Mouse (Mus musculus): ENCODE results near the gene Fer1l4. TPM values are rescaled to one million over a fixed set of nuclear protein-coding genes. Genes with fewer than 3 reads are reported as not detected.

The Fer1l4 gene
- polyA plus RNA-seq, 1 experiment = not detected

- Histone ChIP-seq H3K4me3 (ENCODE audit: extremely low read depth, insufficient read depth, insufficient read length) (no peak overlapping the region), H3K4me1 (ENCODE audit: control insufficient read depth, insufficient read depth, insufficient read length) (no peaks in the 10 kb centered on the region), H3K27me3 (ENCODE audit: control insufficient read depth, insufficient read depth, low read length) (no peaks in the 10 kb centered on the region), H3K36me3 (ENCODE audit: control insufficient read depth, insufficient read depth, low read length) (peaks cover 21% of the 10 kb centered on the region), H3K27ac (ENCODE audit: insufficient read depth, low read length) (no peak overlapping the region)
- TF ChIP-seq POLR2A (IDR thresholded peaks at IDR 0.05; ENCODE audit: low read depth, low read length) (no peak), CTCF (IDR thresholded peaks at IDR 0.05; ENCODE audit: extremely low read depth, insufficient read depth, insufficient read length, insufficient replicate concordance) (no peak)
- 90% methylated on average over 8 of the region's 8 CpGs for WGBS
- DNase-seq (ENCODE audit: low read depth in 1 of 2, low spot score in 2 of 2) = no peak
These were observed 26.4 kb upstream of the Fer1l4 start for GRCm38 (mm10) chr2:156079183-156079560.

GRCm38 (mm10) chr2:156078421-156079182 lies 25.9 kb upstream of the Fer1l4 start:
- DNase-seq (ENCODE audit: low read depth in 1 of 2, low spot score in 2 of 2) = no peak
- Histone ChIP-seq H3K4me3 (ENCODE audit: extremely low read depth, insufficient read depth, insufficient read length) (no peak overlapping the region), H3K27me3 (ENCODE audit: control insufficient read depth, insufficient read depth, low read length) (no peaks in the 10 kb centered on the region), H3K36me3 (ENCODE audit: control insufficient read depth, insufficient read depth, low read length) (peaks cover 25% of the 10 kb centered on the region), H3K4me1 (ENCODE audit: control insufficient read depth, insufficient read depth, insufficient read length) (no peaks in the 10 kb centered on the region), H3K27ac (ENCODE audit: insufficient read depth, low read length) (no peak overlapping the region)
- 93% methylated on average over 16 of the region's 16 CpGs for WGBS
- TF ChIP-seq CTCF (IDR thresholded peaks at IDR 0.05; ENCODE audit: extremely low read depth, insufficient read depth, insufficient read length, insufficient replicate concordance) (no peak), POLR2A (IDR thresholded peaks at IDR 0.05; ENCODE audit: low read depth, low read length) (no peak)

- H3K4me3 ChIP-seq (ENCODE audit: extremely low read depth, insufficient read depth, insufficient read length) = no peak overlapping the region
- no peak for DNase-seq (ENCODE audit: low read depth in 1 of 2, low spot score in 2 of 2)
- no peaks in the 10 kb centered on the region for H3K4me1 ChIP-seq (ENCODE audit: control insufficient read depth, insufficient read depth, insufficient read length)
- H3K27ac ChIP-seq (ENCODE audit: insufficient read depth, low read length) = no peak overlapping the region
- WGBS = 92% methylated on average over 7 of the region's 7 CpGs
- H3K27me3 ChIP-seq (ENCODE audit: control insufficient read depth, insufficient read depth, low read length) = no peaks in the 10 kb centered on the region
- TF ChIP-seq CTCF (IDR thresholded peaks at IDR 0.05; ENCODE audit: extremely low read depth, insufficient read depth, insufficient read length, insufficient replicate concordance) (no peak), POLR2A (IDR thresholded peaks at IDR 0.05; ENCODE audit: low read depth, low read length) (no peak)
- peaks cover 31% of the 10 kb centered on the region for H3K36me3 ChIP-seq (ENCODE audit: control insufficient read depth, insufficient read depth, low read length)
These were observed 24.7 kb upstream of the Fer1l4 start for GRCm38 (mm10) chr2:156077461-156077860.

- Histone ChIP-seq H3K4me1 (ENCODE audit: control insufficient read depth, insufficient read depth, insufficient read length) (no peaks in the 10 kb centered on the region), H3K36me3 (ENCODE audit: control insufficient read depth, insufficient read depth, low read length) (peaks cover 38% of the 10 kb centered on the region), H3K27me3 (ENCODE audit: control insufficient read depth, insufficient read depth, low read length) (no peaks in the 10 kb centered on the region), H3K4me3 (ENCODE audit: extremely low read depth, insufficient read depth, insufficient read length) (no peak overlapping the region), H3K27ac (ENCODE audit: insufficient read depth, low read length) (no peak overlapping the region)
- TF ChIP-seq POLR2A (IDR thresholded peaks at IDR 0.05; ENCODE audit: low read depth, low read length) (no peak), CTCF (IDR thresholded peaks at IDR 0.05; ENCODE audit: extremely low read depth, insufficient read depth, insufficient read length, insufficient replicate concordance) (no peak)
- DNase-seq (ENCODE audit: low read depth in 1 of 2, low spot score in 2 of 2) = no peak
- WGBS = 95% methylated on average over 15 of the region's 15 CpGs
These were observed 21.0 kb upstream of the Fer1l4 start for GRCm38 (mm10) chr2:156073725-156074124.

- H3K27ac ChIP-seq (ENCODE audit: insufficient read depth, low read length) = no peak overlapping the region
- no peak overlapping the region for H3K4me3 ChIP-seq (ENCODE audit: extremely low read depth, insufficient read depth, insufficient read length)
- TF ChIP-seq CTCF (IDR thresholded peaks at IDR 0.05; ENCODE audit: extremely low read depth, insufficient read depth, insufficient read length, insufficient replicate concordance) (no peak), POLR2A (IDR thresholded peaks at IDR 0.05; ENCODE audit: low read depth, low read length) (no peak)
- no peaks in the 10 kb centered on the region for H3K27me3 ChIP-seq (ENCODE audit: control insufficient read depth, insufficient read depth, low read length)
- WGBS = 96% methylated on average over 10 of the region's 10 CpGs
- H3K36me3 ChIP-seq (ENCODE audit: control insufficient read depth, insufficient read depth, low read length) = peaks cover 24% of the 10 kb centered on the region
- H3K4me1 ChIP-seq (ENCODE audit: control insufficient read depth, insufficient read depth, insufficient read length) = no peaks in the 10 kb centered on the region
- no peak for DNase-seq (ENCODE audit: low read depth in 1 of 2, low spot score in 2 of 2)
These were observed 18.5 kb upstream of the Fer1l4 start for GRCm38 (mm10) chr2:156071236-156071635.

GRCm38 (mm10) chr2:156067916-156068315 lies 15.2 kb upstream of the Fer1l4 start:
- WGBS = 92% methylated on average over 10 of the region's 10 CpGs
- TF ChIP-seq CTCF (IDR thresholded peaks at IDR 0.05; ENCODE audit: extremely low read depth, insufficient read depth, insufficient read length, insufficient replicate concordance) = no peak
- no peak for TF ChIP-seq POLR2A (IDR thresholded peaks at IDR 0.05; ENCODE audit: low read depth, low read length)
- H3K27ac ChIP-seq (ENCODE audit: insufficient read depth, low read length) = no peak overlapping the region
- H3K27me3 ChIP-seq (ENCODE audit: control insufficient read depth, insufficient read depth, low read length) = no peaks in the 10 kb centered on the region
- H3K4me3 ChIP-seq (ENCODE audit: extremely low read depth, insufficient read depth, insufficient read length) = no peak overlapping the region
- 0 out of 2 replicates have a peak, but pooled peaks cover 3% of the 10 kb centered on the region for H3K4me1 ChIP-seq (ENCODE audit: control insufficient read depth, insufficient read depth, insufficient read length)
- peaks cover 7% of the 10 kb centered on the region for H3K36me3 ChIP-seq (ENCODE audit: control insufficient read depth, insufficient read depth, low read length)
- DNase-seq (ENCODE audit: low read depth in 1 of 2, low spot score in 2 of 2) = no peak

- DNase-seq (ENCODE audit: low read depth in 1 of 2, low spot score in 2 of 2) = no peak
- 67% methylated on average over 10 of the region's 10 CpGs for WGBS
- Histone ChIP-seq H3K36me3 (ENCODE audit: control insufficient read depth, insufficient read depth, low read length) (no peaks in the 10 kb centered on the region), H3K27me3 (ENCODE audit: control insufficient read depth, insufficient read depth, low read length) (no peaks in the 10 kb centered on the region), H3K4me3 (ENCODE audit: extremely low read depth, insufficient read depth, insufficient read length) (peak overlapping the region; percentile 80; the same call in 1 of the 2 replicates), H3K27ac (ENCODE audit: insufficient read depth, low read length) (no peak overlapping the region), H3K4me1 (ENCODE audit: control insufficient read depth, insufficient read depth, insufficient read length) (0 out of 2 replicates have a peak, but pooled peaks cover 3% of the 10 kb centered on the region)
- TF ChIP-seq POLR2A (IDR thresholded peaks at IDR 0.05; ENCODE audit: low read depth, low read length) (no peak), CTCF (IDR thresholded peaks at IDR 0.05; ENCODE audit: extremely low read depth, insufficient read depth, insufficient read length, insufficient replicate concordance) (no peak)
These were observed 13.4 kb upstream of the Fer1l4 start for GRCm38 (mm10) chr2:156066126-156066525.
